Mouse (Mus musculus) midbrain, embryonic 15.5 days (tissue): ENCODE data around the gene Elmo3. TPM values are rescaled to one million over a fixed set of nuclear protein-coding genes. Genes with fewer than 3 reads are reported as not detected.

Experiments
- ATAC-seq: fragments of 200-750 bp; cut with Nextera tagmentation; replicated peaks from 2 replicates; pipeline ENCODE4 v1.8.0; 2017; ENCODE audit warnings: moderate TSS enrichment
- H3K27ac ChIP-seq: fragments of 300-500 bp; sonication (generic); 2 replicates; pipeline ENCODE4 v1.5.1; 2015; ENCODE audit warnings: mild to moderate bottlenecking, inconsistent platforms
- H3K27me3 ChIP-seq: fragments of 300-500 bp; sonication (generic); replicated peaks from 2 replicates; pipeline ENCODE4 v1.6.1; 2015; ENCODE audit warnings: inconsistent platforms
- H3K36me3 ChIP-seq: fragments of 300-500 bp; sonication (generic); replicated peaks from 2 replicates; pipeline ENCODE4 v1.6.1; 2015; ENCODE audit warnings: inconsistent platforms
- H3K4me1 ChIP-seq: fragments of 300-500 bp; sonication (generic); 2 replicates; pipeline ENCODE4 v1.6.1; 2015; ENCODE audit warnings: inconsistent platforms
- H3K4me2 ChIP-seq: fragments of 300-500 bp; sonication (generic); 2 replicates; pipeline ENCODE4 v1.6.1; 2015; ENCODE audit warnings: inconsistent platforms, mild to moderate bottlenecking, moderate library complexity
- H3K4me3 ChIP-seq: fragments of 300-500 bp; sonication (generic); 2 replicates; pipeline ENCODE4 v1.5.1; 2015; ENCODE audit warnings: mild to moderate bottlenecking, inconsistent platforms
- H3K9ac ChIP-seq: fragments of 300-500 bp; sonication (generic); 2 replicates; pipeline ENCODE4 v1.6.1; 2015; ENCODE audit warnings: mild to moderate bottlenecking, inconsistent platforms
- H3K9me3 ChIP-seq: fragments of 300-500 bp; sonication (generic); 2 replicates; pipeline ENCODE4 v1.6.1; 2016; ENCODE audit warnings: inconsistent platforms
- WGBS: fragments of 180-500 bp; shearing (Covaris S2); methylation state at CpG from one replicate; pipeline ENCODE4 v1.1.7; 2015; ENCODE audit warnings: mixed read lengths; 5-methylcytosine and 5-hydroxymethylcytosine counted together
- polyA plus RNA-seq: library from polyadenylated mRNA; unstranded; fragments of >200 nt; fragmentation: Nextera tagmentation; extraction: Ambion mirVana; gene quantifications from 2 replicates; pipeline ENCODE4 v1.2.1, GENCODE M21; 2015

Elmo3 gene
- polyA plus RNA-seq, 1 experiment from 2014 or later: 1.3 TPM

GRCm38 (mm10) chr8:105266775-105267174 lies 38.6 kb upstream of the Elmo3 start:
- Histone ChIP-seq H3K4me1 (peaks cover 41% of the 10 kb centered on the region), H3K4me3 (no peak overlapping the region), H3K9me3 (no peaks in the 10 kb centered on the region), H3K36me3 (no peaks in the 10 kb centered on the region), H3K27ac (no peak overlapping the region), H3K27me3 (peaks cover 83% of the 10 kb centered on the region), H3K4me2 (no peak overlapping the region), H3K9ac (no peak overlapping the region)
- ATAC-seq: no peak
- 7% methylated on average over 13 of the region's 13 CpGs for WGBS

GRCm38 (mm10) chr8:105268342-105269074 lies 36.9 kb upstream of the Elmo3 start:
- H3K27ac ChIP-seq: peak overlapping the region; percentile 66
- under 1% methylated on average over 65 of the region's 65 CpGs for WGBS

GRCm38 (mm10) chr8:105269075-105269458 lies 36.3 kb upstream of the Elmo3 start:
- Histone ChIP-seq H3K9me3 (no peaks in the 10 kb centered on the region), H3K4me1 (peaks cover 39% of the 10 kb centered on the region), H3K9ac (peak overlapping the region; percentile 49), H3K36me3 (no peaks in the 10 kb centered on the region), H3K4me2 (peak overlapping the region; percentile 85), H3K27me3 (peaks cover 86% of the 10 kb centered on the region), H3K27ac (no peak overlapping the region; the same call in 1 of the 2 replicates), H3K4me3 (peak overlapping the region; percentile 54)
- 0% methylated on average over 10 of the region's 10 CpGs for WGBS
- peak; percentile 53 for ATAC-seq

More at GRCm38 (mm10) chr8:105268342-105269074, 36.9 kb upstream of the Elmo3 start:
- Histone ChIP-seq H3K4me1 (peaks cover 41% of the 10 kb centered on the region), H3K27me3 (peaks cover 86% of the 10 kb centered on the region), H3K9ac (peak overlapping the region; percentile 49), H3K9me3 (no peaks in the 10 kb centered on the region), H3K36me3 (no peaks in the 10 kb centered on the region), H3K4me3 (peak overlapping the region; percentile 54), H3K4me2 (peak overlapping the region; percentile 85)
- peak; percentile 93 for ATAC-seq

- Histone ChIP-seq H3K27ac (peak within 1 kb of the TSS; percentile 66), H3K4me3 (peak within 1 kb of the TSS; percentile 54), H3K27me3 (peaks cover 89% of the 10 kb centered on the region), H3K9ac (peak within 1 kb of the TSS; percentile 49), H3K9me3 (no peaks in the 10 kb centered on the region), H3K4me2 (peak within 1 kb of the TSS; percentile 85), H3K36me3 (no peaks in the 10 kb centered on the region), H3K4me1 (peaks cover 37% of the 10 kb centered on the region)
- ATAC-seq: no peak
- under 1% methylated on average over 42 of the region's 42 CpGs for WGBS
Observed at GRCm38 (mm10) chr8:105269461-105269947, 35.9 kb upstream of the Elmo3 start, which contains the start of gene Hsf4. Gene Hsf4 (plus strand): TSS chr8:105269801.

GRCm38 (mm10) chr8:105270101-105270915 lies 35.1 kb upstream of the Elmo3 start:
- 3% methylated on average over 39 of the region's 39 CpGs for WGBS
- Histone ChIP-seq H3K36me3 (no peaks in the 10 kb centered on the region), H3K27ac (no peak overlapping the region), H3K9ac (no peak overlapping the region), H3K27me3 (peaks cover 91% of the 10 kb centered on the region), H3K4me3 (peak overlapping the region; percentile 54; the same call in 1 of the 2 replicates), H3K4me1 (peaks cover 31% of the 10 kb centered on the region), H3K9me3 (no peaks in the 10 kb centered on the region), H3K4me2 (peak overlapping the region; percentile 85)
- ATAC-seq: no peak

- ATAC-seq: no peak
- H3K27ac ChIP-seq: no peak overlapping the region
- H3K4me1 ChIP-seq: peaks cover 36% of the 10 kb centered on the region
- peaks cover 91% of the 10 kb centered on the region for H3K27me3 ChIP-seq
- H3K9me3 ChIP-seq: no peaks in the 10 kb centered on the region
- peak overlapping the region; percentile 14; the same call in 1 of the 2 replicates for H3K4me3 ChIP-seq
- H3K4me2 ChIP-seq: peak overlapping the region; percentile 24; the same call in 1 of the 2 replicates
- WGBS: 2% methylated on average over 11 of the region's 11 CpGs
- no peak overlapping the region for H3K9ac ChIP-seq
- H3K36me3 ChIP-seq: no peaks in the 10 kb centered on the region
Observed at GRCm38 (mm10) chr8:105270916-105271186, 34.5 kb upstream of the Elmo3 start.

GRCm38 (mm10) chr8:105275387-105275786 lies 30.0 kb upstream of the Elmo3 start:
- no peaks in the 10 kb centered on the region for H3K9me3 ChIP-seq
- H3K4me3 ChIP-seq: peak overlapping the region; percentile 50; the same call in 1 of the 2 replicates
- 6% methylated on average over 11 of the region's 11 CpGs for WGBS

GRCm38 (mm10) chr8:105275840-105276239 lies 29.6 kb upstream of the Elmo3 start, which contains the start of gene Nol3:
Gene Nol3 (plus strand): TSS chr8:105276140.
- Histone ChIP-seq H3K9ac (peak within 1 kb of the TSS; percentile 44), H3K4me3 (peak within 1 kb of the TSS; percentile 50), H3K27ac (0 out of 2 replicates have a peak within 1 kb of the TSS, but pooled peaks have one; percentile 17), H3K27me3 (peaks cover 79% of the 10 kb centered on the region), H3K4me2 (peak within 1 kb of the TSS; percentile 94), H3K36me3 (peaks cover 4% of the 10 kb centered on the region; the same call in 1 of the 2 replicates), H3K9me3 (no peaks in the 10 kb centered on the region), H3K4me1 (peaks cover 30% of the 10 kb centered on the region)
- peak; percentile 10 for ATAC-seq
- WGBS: 5% methylated on average over 10 of the region's 10 CpGs

More at GRCm38 (mm10) chr8:105275387-105275786, 30.0 kb upstream of the Elmo3 start:
- Histone ChIP-seq H3K4me2 (peak overlapping the region; percentile 94), H3K27ac (no peak overlapping the region), H3K4me1 (peaks cover 34% of the 10 kb centered on the region), H3K36me3 (0 out of 2 replicates have a peak, but pooled peaks cover 4% of the 10 kb centered on the region), H3K27me3 (peaks cover 83% of the 10 kb centered on the region), H3K9ac (no peak overlapping the region)
- no peak for ATAC-seq

GRCm38 (mm10) chr8:105276292-105277120 lies 28.9 kb upstream of the Elmo3 start:
- Histone ChIP-seq H3K9ac (peak overlapping the region; percentile 44), H3K4me3 (peak overlapping the region; percentile 50), H3K27me3 (peaks cover 72% of the 10 kb centered on the region), H3K36me3 (peaks cover 7% of the 10 kb centered on the region; the same call in 1 of the 2 replicates), H3K4me2 (peak overlapping the region; percentile 94), H3K27ac (0 out of 2 replicates have a peak overlapping the region, but pooled peaks have one; percentile 17), H3K9me3 (no peaks in the 10 kb centered on the region), H3K4me1 (peaks cover 28% of the 10 kb centered on the region)
- ATAC-seq: peak; percentile 56
- 4% methylated on average over 30 of the region's 30 CpGs for WGBS

GRCm38 (mm10) chr8:105278911-105279334 lies 26.5 kb upstream of the Elmo3 start:
- peak; percentile 50 for ATAC-seq
- Histone ChIP-seq H3K4me1 (peaks cover 28% of the 10 kb centered on the region), H3K36me3 (peaks cover 24% of the 10 kb centered on the region), H3K27ac (no peak overlapping the region), H3K9me3 (no peaks in the 10 kb centered on the region), H3K4me3 (peak overlapping the region; percentile 21), H3K9ac (no peak overlapping the region), H3K27me3 (peaks cover 50% of the 10 kb centered on the region), H3K4me2 (peak overlapping the region; percentile 47)
- WGBS: 4% methylated on average over 28 of the region's 28 CpGs

- 60% methylated on average over 3 of the region's 3 CpGs for WGBS
- Histone ChIP-seq H3K27me3 (peaks cover 34% of the 10 kb centered on the region), H3K4me1 (peaks cover 31% of the 10 kb centered on the region), H3K4me2 (no peak overlapping the region), H3K4me3 (no peak overlapping the region), H3K9ac (no peak overlapping the region), H3K27ac (no peak overlapping the region), H3K9me3 (no peaks in the 10 kb centered on the region), H3K36me3 (peaks cover 24% of the 10 kb centered on the region)
- ATAC-seq: no peak
Observed at GRCm38 (mm10) chr8:105280567-105280966, 24.8 kb upstream of the Elmo3 start.
